Mouse (Mus musculus): ENCODE results near the gene Smco2. TPM values are rescaled to one million over a fixed set of nuclear protein-coding genes. Genes with fewer than 3 reads are reported as not detected.
"Not testable (repeated sequence)": the region's sequence is repeated elsewhere in the genome, so short reads cannot be mapped to it uniquely, and the experiment has no call there.

The Smco2 gene
- total RNA-seq, 2 experiments from 2014 or later, result not detected

DNA sequence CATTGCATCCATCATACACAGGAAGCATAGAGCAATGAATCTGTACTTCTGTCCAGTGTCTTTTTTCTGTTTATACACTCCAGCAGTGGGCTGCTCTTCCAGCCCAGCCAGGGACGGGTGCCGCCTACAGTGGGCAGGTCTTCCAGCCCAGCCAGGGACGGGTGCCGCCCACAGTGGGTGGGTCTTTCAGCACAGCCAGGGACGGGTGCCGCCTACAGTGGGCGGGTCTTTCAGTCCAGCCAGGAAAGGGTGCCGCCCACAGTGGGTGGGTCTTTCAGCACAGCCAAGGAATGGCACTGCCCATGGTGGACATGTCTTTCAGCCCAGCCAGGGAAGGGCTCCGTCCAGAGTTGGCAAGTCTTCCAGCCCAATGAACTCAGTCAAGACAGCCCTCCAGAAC lies 5.3 kb downstream of the Smco2 start:
- DNase-seq (ENCODE audit: low spot score in 2 of 2), result no peak

DNA sequence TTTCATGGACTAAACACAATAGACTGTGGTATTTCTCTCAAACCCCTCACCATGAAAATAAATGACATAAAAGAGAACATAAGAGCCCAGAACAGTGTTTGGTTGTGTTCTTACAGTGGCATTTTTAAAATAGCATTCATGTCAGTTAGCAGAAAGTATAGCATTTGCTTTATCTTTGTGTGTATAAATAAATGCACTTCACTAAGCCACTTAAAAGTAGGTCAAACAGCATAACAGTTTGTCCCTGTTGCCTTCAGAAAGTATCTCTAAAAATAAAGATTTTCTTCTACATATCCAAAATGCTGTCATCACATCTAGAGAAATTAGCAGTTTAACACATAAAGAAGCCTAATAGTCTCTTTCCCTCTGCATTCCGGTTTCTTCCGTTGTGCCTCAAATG lies 7.5 kb downstream of the Smco2 start:
- no peak for DNase-seq (ENCODE audit: low spot score in 2 of 2)

DNA sequence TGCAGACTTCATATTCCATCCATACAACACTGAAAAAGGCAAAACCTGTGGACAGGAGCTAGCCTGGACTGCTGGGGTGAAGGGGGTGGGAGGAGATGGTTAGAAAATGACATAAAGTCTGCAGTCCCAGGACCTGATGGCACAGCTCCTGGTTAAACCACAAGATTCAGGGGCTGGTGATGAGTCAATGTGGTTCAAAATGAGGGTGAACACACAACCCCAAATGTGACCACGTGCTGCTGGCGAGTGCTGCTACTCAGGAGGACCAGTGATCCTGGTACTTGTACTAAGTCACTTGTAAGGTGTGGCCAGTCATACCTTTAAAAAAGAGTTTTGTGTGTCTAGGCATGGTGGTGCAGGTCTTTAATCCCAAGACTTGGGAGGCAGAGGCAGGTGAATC lies 13.2 kb downstream of the Smco2 start:
- no peak for DNase-seq (ENCODE audit: low spot score in 2 of 2)

DNA sequence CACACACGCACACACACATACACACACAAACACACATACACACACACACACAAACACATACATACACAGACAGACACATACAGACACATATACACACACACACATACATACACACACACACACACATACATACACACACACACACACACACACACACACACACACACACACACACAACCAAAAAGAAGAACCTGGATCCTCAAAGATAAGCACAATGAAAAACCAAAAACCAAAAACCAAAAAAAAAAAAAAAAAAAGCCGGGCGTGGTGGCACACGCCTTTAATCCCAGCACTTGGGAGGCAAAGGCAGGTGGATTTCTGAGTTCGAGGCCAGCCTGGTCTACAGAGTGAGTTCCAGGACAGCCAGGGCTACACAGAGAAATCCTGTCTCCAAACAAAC lies 14.5 kb downstream of the Smco2 start:
- not testable (repeated sequence) for DNase-seq (ENCODE audit: low spot score in 2 of 2)

DNA sequence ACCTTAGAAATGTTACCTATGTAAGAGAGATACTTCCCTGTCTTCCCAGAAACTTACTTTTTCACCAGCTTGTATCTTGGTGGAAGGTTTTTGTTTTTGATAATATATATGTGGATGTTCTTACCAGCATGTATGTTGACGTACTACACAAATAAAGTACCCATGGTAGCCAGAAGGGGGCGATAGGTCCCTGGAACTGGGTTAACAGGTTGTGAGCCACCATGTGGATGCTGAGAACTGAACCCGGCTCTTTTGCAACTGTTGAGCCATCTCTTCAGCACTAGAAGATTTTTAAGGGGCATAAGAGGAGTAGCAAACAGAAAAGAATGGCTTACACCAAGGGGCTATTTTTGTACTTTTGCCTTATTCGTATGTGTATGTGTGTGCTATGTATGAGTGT lies 15.8 kb downstream of the Smco2 start:
- no peak for DNase-seq (ENCODE audit: low spot score in 2 of 2)

- DNase-seq (ENCODE audit: low spot score in 2 of 2), result no peak
Measured at GRCm38 (mm10) chr6:146871975-146872374, 22.1 kb downstream of the Smco2 start.

DNA sequence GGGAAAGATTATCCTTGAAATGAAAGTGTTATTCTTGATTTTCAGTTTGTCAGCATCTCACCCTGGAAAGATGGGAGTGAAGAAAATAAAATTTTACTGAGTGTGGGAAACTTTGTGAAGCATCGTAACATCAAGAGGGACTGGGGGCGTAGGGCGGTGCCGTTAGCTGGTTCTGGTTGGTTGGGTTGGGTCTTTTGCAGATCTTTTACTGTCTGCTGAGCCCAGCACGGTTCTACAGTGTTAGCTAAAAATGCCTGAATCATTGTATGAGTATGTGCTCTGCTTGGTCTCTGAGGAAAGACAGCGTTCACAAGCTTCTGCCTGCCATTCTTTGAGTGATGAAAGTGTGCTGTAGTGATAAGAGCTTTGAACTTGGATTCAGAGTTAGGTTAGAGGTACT lies 24.5 kb downstream of the Smco2 start:
- no peak for DNase-seq (ENCODE audit: low spot score in 2 of 2)

DNA sequence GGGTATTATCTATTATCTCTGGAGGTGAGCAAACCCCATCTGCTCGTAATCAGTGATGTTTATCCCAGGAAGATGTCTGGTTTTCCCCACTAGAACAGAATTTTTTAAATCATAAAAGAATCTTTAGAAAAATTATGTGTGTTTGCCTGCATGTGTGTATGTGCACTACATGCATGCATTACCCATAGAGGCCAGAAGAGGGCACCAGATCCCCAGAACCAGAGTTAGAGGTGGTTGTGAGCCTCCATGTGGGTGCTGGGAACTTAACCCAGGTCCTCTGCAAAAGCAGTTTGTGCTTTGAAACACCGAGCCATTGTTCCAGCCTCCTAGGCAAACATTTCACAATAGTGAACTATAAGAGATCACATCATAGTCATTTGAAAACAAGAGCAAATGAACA lies 26.9 kb downstream of the Smco2 start:
- no peak for DNase-seq (ENCODE audit: low spot score in 2 of 2)

- DNase-seq (ENCODE audit: low spot score in 2 of 2), result peak; percentile 13 to 50
Measured at GRCm38 (mm10) chr6:146877425-146878045, 27.6 kb downstream of the Smco2 start.

DNA sequence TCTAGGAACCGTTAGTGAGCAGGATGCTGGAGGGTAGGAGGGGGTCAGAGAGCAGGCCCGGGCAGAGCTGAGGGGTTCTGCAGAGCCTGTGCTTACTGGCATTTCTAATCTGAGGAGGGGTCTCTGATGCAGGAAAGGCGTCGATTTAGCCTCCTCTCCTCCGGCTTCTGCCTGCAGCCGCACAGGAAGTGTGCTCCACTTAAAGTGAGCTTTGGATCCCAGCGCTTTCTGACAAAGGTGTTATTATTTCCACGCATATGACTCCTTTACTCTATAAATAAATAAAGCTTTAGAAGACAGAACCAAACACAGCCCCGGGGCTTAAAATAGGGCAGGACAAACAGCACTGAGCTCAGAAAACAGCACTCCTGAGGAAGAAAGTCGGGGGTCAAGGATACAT lies 29.0 kb downstream of the Smco2 start:
- DNase-seq (ENCODE audit: low spot score in 2 of 2), result no peak

- DNase-seq (ENCODE audit: low spot score in 2 of 2), result no peak
Measured at GRCm38 (mm10) chr6:146879856-146880255, 30.0 kb downstream of the Smco2 start.

- DNase-seq (ENCODE audit: low spot score in 2 of 2), result no peak
Measured at GRCm38 (mm10) chr6:146880296-146880695, 30.4 kb downstream of the Smco2 start.

DNA sequence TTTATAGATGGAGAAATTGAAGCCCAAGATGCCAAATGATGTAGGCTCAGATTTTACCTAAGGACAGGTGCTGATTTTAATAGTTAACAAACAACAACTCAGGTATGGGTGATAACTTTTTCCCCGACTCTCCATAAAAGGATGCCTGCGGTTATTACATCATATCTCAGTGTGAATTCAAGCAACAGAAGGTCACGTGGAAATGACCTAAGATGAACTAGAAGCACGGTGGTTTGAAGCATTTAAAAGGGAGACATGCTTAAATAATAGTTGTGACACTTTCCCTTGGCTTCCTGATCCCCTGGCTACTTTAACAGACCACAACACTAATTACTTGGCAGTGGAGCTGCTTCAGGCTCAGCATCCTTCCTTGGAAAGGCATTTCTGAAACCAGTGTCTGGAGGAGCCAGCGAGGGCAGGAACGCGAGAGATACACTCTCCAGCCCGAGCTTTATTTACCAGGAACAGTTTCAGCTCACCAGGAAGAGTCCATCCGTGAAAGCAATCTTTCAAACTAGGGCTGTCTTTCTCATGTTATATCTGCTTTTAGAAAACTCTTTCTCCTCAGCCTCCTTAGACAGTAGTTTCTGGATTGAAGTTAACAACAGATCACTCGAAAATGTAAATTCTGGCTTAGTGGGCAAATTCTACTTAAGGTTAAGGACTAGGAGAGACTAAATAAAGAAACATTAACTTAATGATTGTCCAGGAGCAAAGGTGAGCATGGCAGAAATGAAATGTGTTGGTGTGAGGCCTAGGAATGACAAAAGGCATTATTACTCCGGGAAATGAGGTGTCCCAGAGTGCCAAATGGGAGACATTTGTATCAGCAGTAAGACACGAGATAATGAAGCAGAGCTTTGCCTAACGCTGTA lies 32.2 kb downstream of the Smco2 start:
- no peak for DNase-seq (ENCODE audit: low spot score in 2 of 2)

DNA sequence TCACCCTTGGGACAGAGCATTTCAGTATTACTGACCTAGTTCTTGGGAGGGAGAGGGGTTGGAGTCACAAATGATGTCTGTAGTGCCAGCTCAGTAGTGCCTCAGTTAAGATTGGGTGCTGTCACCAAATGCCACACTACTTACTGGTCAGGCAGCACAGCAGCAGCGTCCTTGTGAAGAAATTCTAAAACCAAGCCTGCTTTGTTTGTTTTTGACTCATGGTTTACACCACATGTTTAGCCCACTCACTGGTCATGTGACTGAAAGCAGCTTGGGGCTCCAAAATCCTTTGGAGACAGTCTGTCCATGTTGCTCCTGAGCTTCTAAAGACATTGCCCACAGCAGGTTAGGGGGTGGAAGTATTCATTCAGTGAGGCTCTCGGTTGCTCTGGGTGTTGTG lies 33.5 kb downstream of the Smco2 start:
- peak; percentile 11 to 30 for DNase-seq (ENCODE audit: low spot score in 2 of 2)

DNA sequence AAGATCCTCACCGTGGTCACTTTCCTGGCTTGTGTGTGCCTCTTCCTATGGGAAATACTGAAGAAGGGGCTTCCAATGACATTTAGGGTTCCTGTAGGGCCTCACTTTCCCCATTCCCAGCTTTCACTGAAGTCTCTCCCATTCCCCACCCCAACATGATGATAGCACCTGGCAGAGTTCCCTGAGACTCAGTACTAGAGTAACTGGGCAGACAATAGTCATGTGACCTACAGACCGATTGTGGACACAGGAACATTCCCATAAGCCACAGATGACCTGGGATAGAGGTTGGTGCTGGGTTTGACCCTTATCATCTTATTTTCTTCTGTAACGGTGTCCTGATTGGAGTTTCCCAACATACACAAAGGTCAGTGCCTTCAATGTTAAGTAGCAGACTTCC lies 34.3 kb downstream of the Smco2 start:
- DNase-seq (ENCODE audit: low spot score in 2 of 2), result no peak

- DNase-seq (ENCODE audit: low spot score in 2 of 2), result no peak
Measured at GRCm38 (mm10) chr6:146884851-146885250, 34.9 kb downstream of the Smco2 start.

- DNase-seq (ENCODE audit: low spot score in 2 of 2), result peak; percentile 85 to 96
Measured at GRCm38 (mm10) chr6:146887958-146888659, 38.2 kb downstream of the Smco2 start, which contains the start of gene Ppfibp1. Gene Ppfibp1, plus strand, starts transcription at chr6:146888487.

DNA sequence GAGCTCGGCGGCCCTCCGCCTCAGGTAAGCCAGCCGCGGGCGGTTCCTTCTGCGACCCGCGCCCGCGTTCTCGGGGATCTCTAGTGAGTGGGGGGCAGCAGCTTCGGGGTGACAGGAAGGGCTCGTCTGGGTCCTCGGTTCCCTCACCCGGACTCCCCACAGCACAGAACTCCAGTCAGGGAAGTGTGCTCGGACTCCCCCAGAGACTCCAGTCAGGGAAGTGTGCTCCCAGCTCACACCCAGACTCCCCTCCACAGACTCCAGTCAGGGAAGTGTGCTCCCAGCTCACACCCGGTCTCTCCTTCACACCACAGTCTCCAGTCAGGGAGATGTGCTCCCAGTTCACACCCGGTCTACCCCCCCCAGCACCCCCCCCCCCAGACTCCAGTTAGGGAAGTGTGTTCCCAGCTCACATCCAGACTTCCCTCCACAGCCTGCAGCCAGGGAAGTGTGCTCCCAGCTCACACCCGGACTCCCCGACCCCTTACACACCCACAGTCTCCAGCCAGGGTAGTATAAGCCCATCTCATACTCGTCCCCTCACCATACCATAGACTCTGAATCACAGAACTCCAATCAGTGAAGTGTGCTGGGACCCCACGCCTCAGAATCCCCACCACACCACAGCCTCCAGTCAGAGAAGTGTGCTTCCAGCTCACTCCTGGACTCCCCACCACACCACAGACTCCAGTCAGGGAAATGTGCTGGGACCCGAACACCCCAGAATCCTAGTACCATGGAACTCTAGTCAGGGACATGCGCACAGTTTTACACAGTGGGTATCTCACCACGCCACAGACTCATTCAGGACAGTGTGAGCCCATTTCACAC lies 39.0 kb downstream of the Smco2 start:
- no peak for DNase-seq (ENCODE audit: low spot score in 2 of 2)

- DNase-seq (ENCODE audit: low spot score in 2 of 2), result no peak
Measured at GRCm38 (mm10) chr6:146890215-146890614, 40.3 kb downstream of the Smco2 start.

GRCm38 (mm10) chr6:146890633-146891032 lies 40.7 kb downstream of the Smco2 start:
- DNase-seq (ENCODE audit: low spot score in 2 of 2), result no peak

DNA sequence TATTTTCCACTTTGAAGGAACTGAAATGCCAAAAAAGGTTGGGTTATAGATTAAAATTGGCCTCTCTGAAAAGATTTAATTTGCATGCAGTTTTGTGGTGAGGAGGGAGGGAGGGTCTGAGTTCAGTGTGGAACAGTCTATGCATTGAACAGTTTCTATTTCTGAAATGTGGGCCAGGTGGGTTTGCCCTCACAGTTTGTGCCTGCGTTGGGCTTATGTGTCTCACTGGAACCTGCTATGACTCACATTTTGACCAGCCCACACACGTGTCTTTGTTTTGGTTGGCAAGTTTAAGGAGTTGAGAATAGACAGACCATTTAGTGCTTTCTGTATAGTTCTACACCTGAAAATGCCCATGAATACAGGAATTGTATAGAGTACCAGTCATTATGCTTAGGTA lies 44.0 kb downstream of the Smco2 start:
- no peak for DNase-seq (ENCODE audit: low spot score in 2 of 2)

Data from layer of hippocampus, adult 18-20 months (tissue).